Mouse (Mus musculus): ENCODE data around the gene Adcy5.

DNA sequence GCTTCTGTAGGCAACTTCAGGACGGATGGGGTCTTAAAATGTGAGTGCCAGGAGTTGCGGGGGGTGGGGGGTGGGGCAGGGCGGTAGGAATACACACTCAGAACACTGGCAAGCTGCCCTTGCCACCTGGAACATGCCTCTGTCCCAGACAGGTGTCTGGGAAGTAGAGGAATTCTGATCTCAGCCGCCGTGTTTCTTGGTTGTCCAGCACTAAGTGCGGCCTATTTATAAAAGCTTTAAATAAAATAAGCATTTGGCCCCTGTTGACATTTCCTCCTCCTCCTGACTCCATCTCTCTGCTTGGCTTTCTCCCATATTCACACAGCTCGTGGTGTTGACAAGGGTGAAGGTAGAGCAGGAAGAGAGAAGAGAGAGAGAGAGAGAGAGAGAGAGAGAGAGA is 60.4 kb downstream of the Adcy5 start:
- no peak for TF ChIP-seq POLR2A (IDR thresholded peaks at IDR 0.05; ENCODE audit: borderline replicate concordance, insufficient read depth, low read length)
- no peak for TF ChIP-seq CTCF (IDR thresholded peaks at IDR 0.05; ENCODE audit: borderline replicate concordance, insufficient read depth, low read depth, low read length)
